Mouse (Mus musculus) liver, adult 2 months (tissue): ENCODE results near the gene Eps8.

Experiments used
- CTCF ChIP-seq: fragments of 200-500 bp; IDR thresholded peaks from 2 replicates; pipeline ENCODE4 v1.5.1; 2011; ENCODE audit warnings: low read depth, low read length, control low read depth
- POLR2A ChIP-seq: fragments of 200-500 bp; IDR thresholded peaks from 2 replicates; pipeline ENCODE4 v1.6.1; 2011; ENCODE audit warnings: low read length, control low read depth; ENCODE audit not compliant: insufficient read depth; ENCODE audit errors: extremely low read depth

- TF ChIP-seq CTCF (no peak), POLR2A (no peak)
Measured at GRCm38 (mm10) chr6:137587866-137588265, 66.8 kb downstream of the Eps8 start.
